In the genomic region with DNA sequence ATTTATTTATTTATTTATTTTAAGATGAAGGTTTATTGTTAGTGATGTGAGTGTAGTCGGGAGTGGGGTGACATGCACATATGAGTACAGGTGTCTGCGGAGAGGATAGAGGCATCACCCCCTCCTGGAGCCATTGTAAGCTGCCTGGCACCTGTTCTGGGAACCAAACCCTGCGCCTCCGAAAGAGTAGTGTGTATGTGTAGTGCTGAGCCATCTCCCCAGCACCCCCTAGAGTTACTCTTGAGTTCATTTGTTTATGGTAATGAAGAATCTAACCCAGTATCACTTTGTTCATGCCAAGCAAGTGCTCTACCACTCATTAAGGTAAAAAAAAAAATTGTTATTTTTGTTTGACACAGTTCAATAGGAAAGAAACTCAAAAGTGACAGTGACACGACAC, we compare ENCODE assay signal across 15 mouse cellular contexts. TPM values are rescaled to one million over a fixed set of nuclear protein-coding genes. Genes with fewer than 3 reads are reported as not detected.
DNase-seq lines count a peak whose midpoint lies in the region; ATAC-seq and TF ChIP-seq lines count a peak whose summit lies in the region.
"Had no signal": no experiment of that assay in that cellular context is flagged by ENCODE, and none has a peak within 500 bp of the region (broad histone marks: within the 10 kb centered on the region; RNA-seq: fewer than 3 reads in every experiment).

No protein-coding gene starts in this region.

- H3K4me2 ChIP-seq in midbrain, embryonic 12.5 days (replicated peaks) = no peak overlapping the region
- H3K4me2 ChIP-seq: hindbrain, embryonic 14.5 days; liver, embryonic 15.5 days had no signal

- H3K9ac ChIP-seq in midbrain, embryonic 12.5 days (replicated peaks) = no peak overlapping the region
- H3K9ac ChIP-seq: hindbrain, embryonic 14.5 days; liver, embryonic 15.5 days had no signal

- no peaks in the 10 kb centered on the region for H3K9me3 ChIP-seq in midbrain, embryonic 12.5 days
- H3K9me3 ChIP-seq: G1E; liver, embryonic 15.5 days; megakaryocyte, embryonic 14.5 days had no signal

- peak; percentile 41 for ATAC-seq in midbrain, embryonic 12.5 days (ENCODE audit: low FRiP score, low read depth)

- DNase-seq in heart, postnatal 4 days = peak; percentile 6
- no peak for DNase-seq in heart, postnatal 25 days (ENCODE audit: low spot score)
- DNase-seq in spleen, postnatal 36 days (ENCODE audit: low spot score in 2 of 2) = peak; percentile 58 to 73
- DNase-seq in spleen, adult 12 weeks (ENCODE audit: low spot score) = no peak
- DNase-seq in thymus, postnatal 36 days = peak; percentile 44 to 70
- no peak for DNase-seq in layer of hippocampus, adult 11-12 months (ENCODE audit: low spot score)
- no peak for DNase-seq in cerebellum, adult 2 months
- DNase-seq: gastrocnemius, postnatal 25 days; kidney, postnatal 36 days had no signal

- H3K27ac ChIP-seq in midbrain, embryonic 12.5 days (replicated peaks) = peak overlapping the region; percentile 50; the same call in 1 of the 2 replicates
- no peak overlapping the region for H3K27ac ChIP-seq in cerebellum, adult 2 months (ENCODE audit: insufficient read depth, low read length)
- H3K27ac ChIP-seq: hindbrain, embryonic 14.5 days; liver, embryonic 15.5 days had no signal

- TF ChIP-seq CTCF in cerebellum, adult 2 months (IDR thresholded peaks at IDR 0.05; ENCODE audit: borderline replicate concordance, insufficient read depth, low read depth, low read length) = no peak

- no peaks in the 10 kb centered on the region for H3K27me3 ChIP-seq in midbrain, embryonic 12.5 days
- no peaks in the 10 kb centered on the region for H3K27me3 ChIP-seq in cerebellum, adult 2 months (ENCODE audit: control insufficient read depth, insufficient read depth, low read length)
- H3K27me3 ChIP-seq: liver, embryonic 15.5 days had no signal

- peaks cover 26% of the 10 kb centered on the region for H3K4me1 ChIP-seq in midbrain, embryonic 12.5 days
- H3K4me1 ChIP-seq in cerebellum, adult 2 months (ENCODE audit: control insufficient read depth, insufficient read depth, low read length) = peaks cover 5% of the 10 kb centered on the region
- H3K4me1 ChIP-seq: liver, embryonic 15.5 days had no signal

- 57% methylated on average over 5 of the region's 5 CpGs for WGBS in midbrain, embryonic 12.5 days
- 73% methylated on average over 5 of the region's 5 CpGs for WGBS in cerebellum, adult 2 months

- intact Hi-C loops in heart, postnatal 25 days (cut with DNase I) = no loop called here

- H3K4me3 ChIP-seq in midbrain, embryonic 12.5 days = no peak overlapping the region
- no peak overlapping the region for H3K4me3 ChIP-seq in cerebellum, adult 2 months (replicated peaks; ENCODE audit: insufficient read depth, low read depth, low read length)
- H3K4me3 ChIP-seq: liver, embryonic 15.5 days; megakaryocyte, embryonic 14.5 days had no signal

- 0 out of 2 replicates have a peak, but pooled peaks cover under 1% of the 10 kb centered on the region for H3K36me3 ChIP-seq in midbrain, embryonic 12.5 days
- H3K36me3 ChIP-seq: G1E; liver, embryonic 15.5 days had no signal

- TF ChIP-seq POLR2A in cerebellum, adult 2 months (IDR thresholded peaks at IDR 0.05; ENCODE audit: borderline replicate concordance, insufficient read depth, low read length) = no peak

RNA-seq across cellular contexts. Expression of gene Rhoq, which starts 25.3 kb away (rescaled TPM):
- total RNA-seq in heart, postnatal 4 days (2021) = 100 to 1,000 TPM; 117 to 133 TPM
- 100 to 1,000 TPM; 140 to 159 TPM for total RNA-seq in heart, postnatal 25 days (2021)
- 13.0 and 15.1 TPM in 2 replicates for polyA plus RNA-seq in midbrain, embryonic 12.5 days (2016; fragmentation: Nextera tagmentation; extraction: Ambion mirVana)
- 42.5 and 47.1 TPM in 2 replicates for polyA plus RNA-seq in cerebellum, adult 2 months (2012; rRNA removed)

RNA-seq across cellular contexts. Expression of gene Pigf, which starts 37.0 kb away (rescaled TPM):
- total RNA-seq in heart, postnatal 4 days (2021) = 1 to 10 TPM; 5.5 to 6.8 TPM
- 1 to 10 TPM; 4.2 to 4.8 TPM for total RNA-seq in heart, postnatal 25 days (2021)
- 40.2 and 44.8 TPM in 2 replicates for polyA plus RNA-seq in midbrain, embryonic 12.5 days (2016; fragmentation: Nextera tagmentation; extraction: Ambion mirVana)
- 18.2 and 19.6 TPM in 2 replicates for polyA plus RNA-seq in cerebellum, adult 2 months (2012; rRNA removed)

RNA-seq across cellular contexts. Expression of gene Cript, which starts 37.2 kb away (rescaled TPM):
- 10 to 100 TPM; 46.6 to 48.8 TPM for total RNA-seq in heart, postnatal 4 days (2021)
- total RNA-seq in heart, postnatal 25 days (2021) = 10 to 100 TPM; 38.8 to 46.8 TPM
- 194 and 209 TPM in 2 replicates for polyA plus RNA-seq in midbrain, embryonic 12.5 days (2016; fragmentation: Nextera tagmentation; extraction: Ambion mirVana)
- polyA plus RNA-seq in cerebellum, adult 2 months (2012; rRNA removed) = 77.0 and 86.6 TPM in 2 replicates

RNA-seq across cellular contexts. Expression of gene Atp6v1e2, which starts 40.5 kb away (rescaled TPM):
- total RNA-seq in heart, postnatal 4 days (2021) = not detected
- total RNA-seq in heart, postnatal 25 days (2021) = not detected
- 0.39 and 0.60 TPM in 2 replicates for polyA plus RNA-seq in midbrain, embryonic 12.5 days (2016; fragmentation: Nextera tagmentation; extraction: Ambion mirVana)
- 0.22 TPM in 1 of 2 replicates, not detected in the other for polyA plus RNA-seq in cerebellum, adult 2 months (2012; rRNA removed)
- total RNA-seq: G1E; gastrocnemius, postnatal 25 days; left cerebral cortex, postnatal 10 days had no signal
- polyA plus RNA-seq: G1E; hindbrain, embryonic 14.5 days; liver, embryonic 15.5 days had no signal

Comparison
In these comparisons a context has a peak if more than half of its experiments do, and no peak if none do; other contexts are left out.
1. DNase-seq: peak in heart, postnatal 4 days (single experiment), spleen, postnatal 36 days (2 of 2) and thymus, postnatal 36 days (2 of 2); none in heart, postnatal 25 days (single experiment), spleen, adult 12 weeks (single experiment), layer of hippocampus, adult 11-12 months (single experiment) and cerebellum, adult 2 months (0 of 2).